Mouse (Mus musculus) urinary bladder, postnatal 25 days (tissue): ENCODE data around the gene D2hgdh.
"Not testable (repeated sequence)": the region's sequence is repeated elsewhere in the genome, so short reads cannot be mapped to it uniquely, and the experiment has no call there.

Experiments
- DNase-seq: peaks from one replicate; pipeline ENCODE4 v3.0.0; 2022; ENCODE audit warnings: low spot score

Gene D2hgdh

GRCm38 (mm10) chr1:93826540-93826835, 1.8 kb downstream of the D2hgdh start:
- no peak for DNase-seq

GRCm38 (mm10) chr1:93832754-93833360, 8.1 kb downstream of the D2hgdh start:
- DNase-seq = not testable (repeated sequence)

GRCm38 (mm10) chr1:93834671-93835150, 10.0 kb downstream of the D2hgdh start:
- DNase-seq = no peak

GRCm38 (mm10) chr1:93835211-93835610, 10.5 kb downstream of the D2hgdh start:
- no peak for DNase-seq

- DNase-seq = no peak
Measured at GRCm38 (mm10) chr1:93835876-93836531, 11.3 kb downstream of the D2hgdh start.

GRCm38 (mm10) chr1:93836532-93836913, 11.8 kb downstream of the D2hgdh start:
- DNase-seq = no peak

- DNase-seq = no peak
Measured at GRCm38 (mm10) chr1:93837335-93837734, 12.6 kb downstream of the D2hgdh start.

GRCm38 (mm10) chr1:93838569-93838968, 13.9 kb downstream of the D2hgdh start:
- not testable (repeated sequence) for DNase-seq

GRCm38 (mm10) chr1:93845766-93846366, 21.2 kb downstream of the D2hgdh start:
- DNase-seq = not testable (repeated sequence)

GRCm38 (mm10) chr1:93855790-93856189, 31.1 kb downstream of the D2hgdh start:
- not testable (repeated sequence) for DNase-seq

- no peak for DNase-seq
Measured at GRCm38 (mm10) chr1:93857370-93857769, 32.7 kb downstream of the D2hgdh start.

- no peak for DNase-seq
Measured at GRCm38 (mm10) chr1:93857991-93858390, 33.3 kb downstream of the D2hgdh start.

GRCm38 (mm10) chr1:93859619-93860018, 34.9 kb downstream of the D2hgdh start:
- no peak for DNase-seq

GRCm38 (mm10) chr1:93861048-93861447, 36.3 kb downstream of the D2hgdh start, which contains the start of gene Gal3st2:
Gene Gal3st2 (plus strand): TSS chr1:93861306.
- DNase-seq = not testable (repeated sequence)

- not testable (repeated sequence) for DNase-seq
Measured at GRCm38 (mm10) chr1:93871594-93872105, 46.9 kb downstream of the D2hgdh start.

- not testable (repeated sequence) for DNase-seq
Measured at GRCm38 (mm10) chr1:93874405-93874804, 49.7 kb downstream of the D2hgdh start.

- not testable (repeated sequence) for DNase-seq
Measured at GRCm38 (mm10) chr1:93881778-93882177, 57.1 kb downstream of the D2hgdh start.

- not testable (repeated sequence) for DNase-seq
Measured at GRCm38 (mm10) chr1:93890936-93891335, 66.2 kb downstream of the D2hgdh start.

- not testable (repeated sequence) for DNase-seq
Measured at GRCm38 (mm10) chr1:93897395-93897794, 72.7 kb downstream of the D2hgdh start.

GRCm38 (mm10) chr1:93901291-93901690, 76.6 kb downstream of the D2hgdh start:
- not testable (repeated sequence) for DNase-seq
